Mouse (Mus musculus) megakaryocyte, embryonic 14.5 days (primary cell): ENCODE measurements around the gene Ablim2.

Experiments
- FLI1 ChIP-seq: IDR thresholded peaks from 2 replicates; pipeline ENCODE4 v1.6.1; 2012; ENCODE audit warnings: low read length, inconsistent platforms, mixed read lengths
- GATA1 ChIP-seq: IDR thresholded peaks from 3 replicates; pipeline ENCODE4 v1.6.1; 2012; ENCODE audit warnings: mixed read lengths, low read length, inconsistent platforms, borderline replicate concordance

- TF ChIP-seq GATA1 (no peak), FLI1 (no peak)
These were observed 27.8 kb upstream of the Ablim2 start for GRCm38 (mm10) chr5:35729844-35730243.
